Mouse (Mus musculus) cerebellum, adult 2 months (tissue): ENCODE results near the gene Cdk5r2.

Experiments used
- CTCF ChIP-seq: fragments of 200-500 bp; IDR thresholded peaks from 2 replicates; pipeline ENCODE4 v1.5.1; 2011; ENCODE audit warnings: low read depth, mild to moderate bottlenecking, control low read depth, low read length, moderate library complexity, borderline replicate concordance; ENCODE audit not compliant: insufficient read depth
- POLR2A ChIP-seq: fragments of 200-500 bp; IDR thresholded peaks from 2 replicates; pipeline ENCODE4 v1.6.1; 2011; ENCODE audit warnings: low read length, control low read depth, borderline replicate concordance; ENCODE audit not compliant: insufficient read depth

DNA sequence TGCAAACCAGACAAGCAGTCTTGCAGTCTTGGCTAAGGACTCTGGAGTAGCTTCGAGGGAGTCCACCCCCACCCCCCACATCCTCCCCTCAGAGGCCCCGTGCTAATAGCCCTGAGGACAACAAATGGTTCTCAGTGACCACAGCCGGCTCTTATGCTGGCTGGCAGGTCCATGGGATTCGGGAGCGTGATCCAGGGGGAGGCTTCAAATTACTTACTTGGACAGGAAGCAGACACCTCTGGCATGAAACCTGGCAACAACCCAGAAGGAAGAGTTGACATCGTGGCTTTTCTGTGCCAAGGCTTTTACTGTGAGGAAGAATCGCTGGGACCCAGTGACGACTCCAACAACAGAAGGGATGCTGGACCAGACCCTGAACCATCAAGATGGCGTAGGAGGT lies 8.4 kb upstream of the Cdk5r2 start:
- TF ChIP-seq CTCF (no peak), POLR2A (no peak)
